Comparison of ENCODE assay signal across 9 mouse cellular contexts in genomic region chr11:116616438-116617118, GRCm38 (mm10). TPM values are rescaled to one million over a fixed set of nuclear protein-coding genes. Genes with fewer than 3 reads are reported as not detected.
DNase-seq lines count a peak whose midpoint lies in the region; ATAC-seq and TF ChIP-seq lines count a peak whose summit lies in the region.
"Had no signal": no experiment of that assay in that cellular context is flagged by ENCODE, and none has a peak within 500 bp of the region (broad histone marks: within the 10 kb centered on the region; RNA-seq: fewer than 3 reads in every experiment).

No protein-coding gene starts in this region.

- no peak overlapping the region for H3K4me3 ChIP-seq in hindbrain, embryonic 10.5 days
- H3K4me3 ChIP-seq in hindbrain, embryonic 11.5 days (ENCODE audit: low read depth, low read length), result no peak overlapping the region
- no peak overlapping the region for H3K4me3 ChIP-seq in lung, postnatal 0 days (ENCODE audit: low read depth, low read length)
- H3K4me3 ChIP-seq: limb, embryonic 12.5 days had no signal

- no peak for DNase-seq in hindbrain, embryonic 10.5 days (ENCODE audit: low spot score)
- no peak for DNase-seq in hindbrain, embryonic 11.5 days (ENCODE audit: low spot score)
- DNase-seq in CD4-positive helper T cell, adult 2 months (ENCODE audit: low read depth, low spot score), result peak; percentile 65
- DNase-seq in lung, postnatal 0 days (ENCODE audit: low spot score), result peak; percentile 54
- no peak for DNase-seq in embryo, embryonic 11 days
- no peak for DNase-seq in urinary bladder, postnatal 4 days (ENCODE audit: low spot score in 2 of 2)
- no peak for DNase-seq in right cerebral cortex, postnatal 10 days (ENCODE audit: low spot score in 2 of 2)

- no peak overlapping the region for H3K4me2 ChIP-seq in hindbrain, embryonic 11.5 days (replicated peaks; ENCODE audit: low read depth, low read length)
- peak overlapping the region; percentile 34 for H3K4me2 ChIP-seq in lung, postnatal 0 days (replicated peaks; ENCODE audit: low read depth, low read length)
- H3K4me2 ChIP-seq: limb, embryonic 12.5 days had no signal

- TF ChIP-seq CTCF in lung, postnatal 0 days (IDR thresholded peaks at IDR 0.05), result no peak

- TF ChIP-seq EP300 in lung, postnatal 0 days (IDR thresholded peaks at IDR 0.05), result no peak

- H3K27ac ChIP-seq in hindbrain, embryonic 10.5 days, result peak overlapping the region; percentile 64
- H3K27ac ChIP-seq in hindbrain, embryonic 11.5 days (ENCODE audit: low read depth, low read length), result no peak overlapping the region
- peak overlapping the region; percentile 92 for H3K27ac ChIP-seq in lung, postnatal 0 days (ENCODE audit: low read length)

- H3K27me3 ChIP-seq in hindbrain, embryonic 10.5 days (ENCODE audit: insufficient read depth, poor library complexity, severe bottlenecking), result peaks cover 3% of the 10 kb centered on the region; the same call in 1 of the 2 replicates
- H3K27me3 ChIP-seq in hindbrain, embryonic 11.5 days (ENCODE audit: control insufficient read depth, insufficient read depth, low read length), result no peaks in the 10 kb centered on the region
- H3K27me3 ChIP-seq in lung, postnatal 0 days (replicated peaks; ENCODE audit: insufficient read depth, low read length), result no peaks in the 10 kb centered on the region

- H3K36me3 ChIP-seq in hindbrain, embryonic 10.5 days, result no peaks in the 10 kb centered on the region
- no peaks in the 10 kb centered on the region for H3K36me3 ChIP-seq in hindbrain, embryonic 11.5 days (ENCODE audit: control insufficient read depth, insufficient read depth, low read length)
- no peaks in the 10 kb centered on the region for H3K36me3 ChIP-seq in lung, postnatal 0 days (ENCODE audit: insufficient read depth, low read length)
- H3K36me3 ChIP-seq: limb, embryonic 12.5 days had no signal

- WGBS in hindbrain, embryonic 10.5 days, result 77% methylated on average over 10 of the region's 10 CpGs
- 76% methylated on average over 10 of the region's 10 CpGs for WGBS in hindbrain, embryonic 11.5 days
- 57% methylated on average over 10 of the region's 10 CpGs for WGBS in lung, postnatal 0 days

- no peak for ATAC-seq in hindbrain, embryonic 11.5 days (ENCODE audit: low FRiP score)
- peak; percentile 48 for ATAC-seq in common myeloid progenitor, adult 5-6 weeks (replicated peaks; ENCODE audit: low read depth, poor library complexity, severe bottlenecking)
- no peak for ATAC-seq in lung, postnatal 0 days

- H3K4me1 ChIP-seq in hindbrain, embryonic 10.5 days (replicated peaks), result peaks cover 70% of the 10 kb centered on the region
- H3K4me1 ChIP-seq in hindbrain, embryonic 11.5 days (replicated peaks; ENCODE audit: control insufficient read depth, insufficient read depth, low read length), result no peaks in the 10 kb centered on the region
- peaks cover 60% of the 10 kb centered on the region for H3K4me1 ChIP-seq in lung, postnatal 0 days (ENCODE audit: insufficient read depth, low read depth, low read length)

- no peak overlapping the region for H3K9ac ChIP-seq in hindbrain, embryonic 11.5 days (ENCODE audit: low read depth, low read length)
- no peak overlapping the region; the same call in 1 of the 2 replicates for H3K9ac ChIP-seq in lung, postnatal 0 days (replicated peaks; ENCODE audit: low read depth)
- H3K9ac ChIP-seq: limb, embryonic 12.5 days had no signal

- H3K9me3 ChIP-seq in hindbrain, embryonic 10.5 days, result no peaks in the 10 kb centered on the region
- no peaks in the 10 kb centered on the region for H3K9me3 ChIP-seq in hindbrain, embryonic 11.5 days (ENCODE audit: control insufficient read depth, low read length)
- H3K9me3 ChIP-seq in lung, postnatal 0 days (ENCODE audit: low read length), result no peaks in the 10 kb centered on the region
- H3K9me3 ChIP-seq: limb, embryonic 12.5 days had no signal

RNA-seq across cellular contexts. Expression of gene Rhbdf2, which starts 10.2 kb away (rescaled TPM):
- 3.8 and 6.6 TPM in 2 replicates for polyA plus RNA-seq in hindbrain, embryonic 10.5 days (2016; fragmentation: Nextera tagmentation; extraction: Ambion mirVana)
- polyA plus RNA-seq in hindbrain, embryonic 11.5 days (2014; fragmentation: Nextera tagmentation; extraction: Ambion mirVana), result 2.1 and 2.7 TPM in 2 replicates
- total RNA-seq in common myeloid progenitor, adult 5-6 weeks (2017), result 2.1 and 2.4 TPM in 2 replicates
- polyA plus RNA-seq in lung, postnatal 0 days (2015; fragmentation: Nextera tagmentation; extraction: Ambion mirVana), result 23.5 and 27.9 TPM in 2 replicates

RNA-seq across cellular contexts. Expression of gene Aanat, which starts 30.3 kb away (rescaled TPM):
- not detected in 2 replicates for polyA plus RNA-seq in hindbrain, embryonic 10.5 days (2016; fragmentation: Nextera tagmentation; extraction: Ambion mirVana)
- not detected in 2 replicates for polyA plus RNA-seq in hindbrain, embryonic 11.5 days (2014; fragmentation: Nextera tagmentation; extraction: Ambion mirVana)
- total RNA-seq in common myeloid progenitor, adult 5-6 weeks (2017), result not detected in 2 replicates
- polyA plus RNA-seq in lung, postnatal 0 days (2015; fragmentation: Nextera tagmentation; extraction: Ambion mirVana), result 0.26 TPM in 1 of 2 replicates, not detected in the other
- polyA plus RNA-seq: limb, embryonic 12.5 days had no signal

RNA-seq across cellular contexts. Expression of gene Ube2o, which starts 35.3 kb away (rescaled TPM):
- 8.9 and 10.8 TPM in 2 replicates for polyA plus RNA-seq in hindbrain, embryonic 10.5 days (2016; fragmentation: Nextera tagmentation; extraction: Ambion mirVana)
- 17.5 and 18.8 TPM in 2 replicates for polyA plus RNA-seq in hindbrain, embryonic 11.5 days (2014; fragmentation: Nextera tagmentation; extraction: Ambion mirVana)
- total RNA-seq in common myeloid progenitor, adult 5-6 weeks (2017), result 7.6 and 8.5 TPM in 2 replicates
- polyA plus RNA-seq in lung, postnatal 0 days (2015; fragmentation: Nextera tagmentation; extraction: Ambion mirVana), result 9.1 and 9.8 TPM in 2 replicates

RNA-seq across cellular contexts. Expression of gene Prcd, which starts 36.8 kb away (rescaled TPM):
- polyA plus RNA-seq in hindbrain, embryonic 10.5 days (2016; fragmentation: Nextera tagmentation; extraction: Ambion mirVana), result 0.47 and 1.2 TPM in 2 replicates
- polyA plus RNA-seq in hindbrain, embryonic 11.5 days (2014; fragmentation: Nextera tagmentation; extraction: Ambion mirVana), result 0.32 and 0.43 TPM in 2 replicates
- total RNA-seq in common myeloid progenitor, adult 5-6 weeks (2017), result not detected in 2 replicates
- polyA plus RNA-seq in lung, postnatal 0 days (2015; fragmentation: Nextera tagmentation; extraction: Ambion mirVana), result 10.9 and 16.4 TPM in 2 replicates

RNA-seq across cellular contexts. Expression of gene Cygb, which starts 37.5 kb away (rescaled TPM):
- polyA plus RNA-seq in hindbrain, embryonic 10.5 days (2016; fragmentation: Nextera tagmentation; extraction: Ambion mirVana), result 3.5 and 3.8 TPM in 2 replicates
- polyA plus RNA-seq in hindbrain, embryonic 11.5 days (2014; fragmentation: Nextera tagmentation; extraction: Ambion mirVana), result 2.4 and 2.8 TPM in 2 replicates
- not detected in 2 replicates for total RNA-seq in common myeloid progenitor, adult 5-6 weeks (2017)
- polyA plus RNA-seq in lung, postnatal 0 days (2015; fragmentation: Nextera tagmentation; extraction: Ambion mirVana), result 27.3 and 32.0 TPM in 2 replicates

Comparison
In these comparisons a context has a peak if more than half of its experiments do, and no peak if none do; other contexts are left out.
1. DNase-seq: peak in CD4-positive helper T cell, adult 2 months (single experiment) and lung, postnatal 0 days (single experiment); none in hindbrain, embryonic 10.5 days (single experiment), hindbrain, embryonic 11.5 days (single experiment), embryo, embryonic 11 days (single experiment), urinary bladder, postnatal 4 days (0 of 2) and right cerebral cortex, postnatal 10 days (0 of 2).